Mouse (Mus musculus) spleen, adult 2 months (tissue): ENCODE data around the gene Tmprss11a. TPM values are rescaled to one million over a fixed set of nuclear protein-coding genes. Genes with fewer than 3 reads are reported as not detected.

Experiments used
- DNase-seq, 2 experiments: peaks; one replicate each; pipeline versions ENCODE4 v3.0.0 to v3.0.0-alpha.2; 2012 to 2021; ENCODE audit warnings: low spot score in 2 of 2, low read depth in 1 of 2
- H3K27ac ChIP-seq: fragments of 200-500 bp; 2 replicates; pipeline ENCODE4 v1.5.1; 2012; ENCODE audit warnings: low read length, inconsistent platforms; ENCODE audit not compliant: insufficient read depth
- H3K27me3 ChIP-seq: fragments of 200-500 bp; 2 replicates; pipeline ENCODE4 v1.6.1; 2012; ENCODE audit warnings: mild to moderate bottlenecking, moderate library complexity, low read length, inconsistent platforms; ENCODE audit not compliant: control insufficient read depth, insufficient read depth
- H3K36me3 ChIP-seq: fragments of 200-500 bp; 2 replicates; pipeline ENCODE4 v1.6.1; 2012; ENCODE audit warnings: mild to moderate bottlenecking, low read length, inconsistent platforms; ENCODE audit not compliant: control insufficient read depth, insufficient read depth
- H3K4me1 ChIP-seq: fragments of 200-500 bp; 2 replicates; pipeline ENCODE4 v1.6.1; 2011; ENCODE audit warnings: inconsistent platforms; ENCODE audit not compliant: control insufficient read depth, insufficient read depth, insufficient read length
- H3K4me3 ChIP-seq: fragments of 200-500 bp; 2 replicates; pipeline ENCODE4 v1.5.1; 2011; ENCODE audit warnings: mild to moderate bottlenecking, inconsistent platforms; ENCODE audit not compliant: insufficient read depth, insufficient read length; ENCODE audit errors: extremely low read depth
- CTCF ChIP-seq: fragments of 200-500 bp; IDR thresholded peaks from 2 replicates; pipeline ENCODE4 v1.5.1; 2011; ENCODE audit warnings: mild to moderate bottlenecking, inconsistent platforms; ENCODE audit not compliant: insufficient read depth, insufficient read length, insufficient replicate concordance; ENCODE audit errors: extremely low read depth
- POLR2A ChIP-seq: fragments of 200-500 bp; IDR thresholded peaks from 2 replicates; pipeline ENCODE4 v1.6.1; 2011; ENCODE audit warnings: low read depth, low read length, inconsistent platforms
- WGBS: fragments of 180-500 bp; shearing (Covaris S2); methylation state at CpG from one replicate; pipeline ENCODE4 v1.1.7; 2018; 5-methylcytosine and 5-hydroxymethylcytosine counted together
- polyA plus RNA-seq: library from polyadenylated mRNA; depleted of rRNA; stranded (reverse); fragments of >200 nt; gene quantifications from 2 replicates; pipeline ENCODE4 v1.2.3, GENCODE M21; 2012; rRNA removed

Gene Tmprss11a
- polyA plus RNA-seq: not detected in 2 replicates

GRCm38 (mm10) chr5:86468890-86469289 is at the start of gene Tmprss11a:
Gene Tmprss11a (minus strand): TSS chr5:86468990.
- Histone ChIP-seq H3K4me3 (no peak within 1 kb of the TSS), H3K27me3 (no peaks in the 10 kb centered on the region), H3K4me1 (no peaks in the 10 kb centered on the region), H3K36me3 (no peaks in the 10 kb centered on the region), H3K27ac (no peak within 1 kb of the TSS)
- 72% methylated on average over 4 of the region's 4 CpGs for WGBS
- DNase-seq: no peak
- TF ChIP-seq CTCF (no peak), POLR2A (no peak)

- WGBS: 66% methylated on average over 9 of the region's 9 CpGs
- Histone ChIP-seq H3K27me3 (no peaks in the 10 kb centered on the region), H3K4me3 (no peak within 1 kb of the TSS), H3K27ac (no peak within 1 kb of the TSS), H3K36me3 (no peaks in the 10 kb centered on the region), H3K4me1 (no peaks in the 10 kb centered on the region)
- TF ChIP-seq POLR2A: no peak
- TF ChIP-seq CTCF: no peak
- no peak for DNase-seq
These were observed 49.7 kb upstream of the Tmprss11a start, which contains the start of gene Tmprss11g for GRCm38 (mm10) chr5:86518500-86518899. Gene Tmprss11g (minus strand): TSS chr5:86518600.

- no peak for DNase-seq
- no peaks in the 10 kb centered on the region for H3K27me3 ChIP-seq
- 76% methylated on average over 5 of the region's 5 CpGs for WGBS
- TF ChIP-seq CTCF: no peak
- no peak for TF ChIP-seq POLR2A
- H3K4me1 ChIP-seq: no peaks in the 10 kb centered on the region
- no peak overlapping the region for H3K4me3 ChIP-seq
- no peaks in the 10 kb centered on the region for H3K36me3 ChIP-seq
- no peak overlapping the region for H3K27ac ChIP-seq
These were observed 42.7 kb upstream of the Tmprss11a start for GRCm38 (mm10) chr5:86511538-86511937.

GRCm38 (mm10) chr5:86493453-86493852 is 24.7 kb upstream of the Tmprss11a start:
- H3K27me3 ChIP-seq: no peaks in the 10 kb centered on the region
- H3K36me3 ChIP-seq: no peaks in the 10 kb centered on the region
- WGBS: 79% methylated on average over 1 of the region's 1 CpGs
- H3K27ac ChIP-seq: no peak overlapping the region
- no peak for DNase-seq
- no peaks in the 10 kb centered on the region for H3K4me1 ChIP-seq
- no peak overlapping the region for H3K4me3 ChIP-seq
- TF ChIP-seq CTCF (no peak), POLR2A (no peak)

GRCm38 (mm10) chr5:86482562-86482961 is 13.8 kb upstream of the Tmprss11a start:
- no peaks in the 10 kb centered on the region for H3K27me3 ChIP-seq
- H3K27ac ChIP-seq: no peak overlapping the region
- no peak for DNase-seq
- no peaks in the 10 kb centered on the region for H3K4me1 ChIP-seq
- TF ChIP-seq CTCF (no peak), POLR2A (no peak)
- H3K36me3 ChIP-seq: no peaks in the 10 kb centered on the region
- no peak overlapping the region for H3K4me3 ChIP-seq
- 75% methylated on average over 2 of the region's 2 CpGs for WGBS

- no peak for DNase-seq
- Histone ChIP-seq H3K36me3 (no peaks in the 10 kb centered on the region), H3K27ac (no peak overlapping the region), H3K4me1 (no peaks in the 10 kb centered on the region), H3K4me3 (no peak overlapping the region), H3K27me3 (no peaks in the 10 kb centered on the region)
- TF ChIP-seq CTCF (no peak), POLR2A (no peak)
- 91% methylated on average over 1 of the region's 1 CpGs for whole genome bisulfite sequencing
These were observed 13.2 kb upstream of the Tmprss11a start for GRCm38 (mm10) chr5:86482031-86482430.

- H3K27ac ChIP-seq: no peak overlapping the region
- 86% methylated on average over 9 of the region's 9 CpGs for WGBS
- H3K36me3 ChIP-seq: no peaks in the 10 kb centered on the region
- no peak for DNase-seq
- TF ChIP-seq POLR2A: no peak
- TF ChIP-seq CTCF: no peak
- no peak overlapping the region for H3K4me3 ChIP-seq
- no peaks in the 10 kb centered on the region for H3K27me3 ChIP-seq
- no peaks in the 10 kb centered on the region for H3K4me1 ChIP-seq
These were observed 5.1 kb upstream of the Tmprss11a start for GRCm38 (mm10) chr5:86473859-86474258.
